Mouse (Mus musculus) layer of hippocampus, adult 2 months (tissue): ENCODE data around the gene Rgs9bp. TPM values are rescaled to one million over a fixed set of nuclear protein-coding genes. Genes with fewer than 3 reads are reported as not detected.
"Not testable (repeated sequence)": the region's sequence is repeated elsewhere in the genome, so short reads cannot be mapped to it uniquely, and the experiment has no call there.

Source experiments
- DNase-seq, 2 experiments: peaks; one replicate each; pipeline ENCODE4 v3.0.0; 2022; ENCODE audit warnings: low spot score in 2 of 2
- H3K27ac ChIP-seq: fragments of 200-600 bp; 2 replicates; pipeline ENCODE4 v1.8.1; 2022
- H3K4me3 ChIP-seq: fragments of 200-600 bp; 2 replicates; pipeline ENCODE4 v1.8.1; 2022; ENCODE audit warnings: mild to moderate bottlenecking
- CTCF ChIP-seq: fragments of 200-600 bp; conservative IDR thresholded peaks from 2 replicates; pipeline ENCODE4 v1.8.1; 2022; ENCODE audit warnings: antibody characterized with exemption, mild to moderate bottlenecking, moderate library complexity
- total RNA-seq, 2 experiments: library from RNA; stranded (reverse); gene quantifications; 2 replicates each; pipeline ENCODE4 v1.2.3; 2021

Gene Rgs9bp
- total RNA-seq, 2 experiments from 2014 or later = 0.34 to 0.51 TPM

DNA sequence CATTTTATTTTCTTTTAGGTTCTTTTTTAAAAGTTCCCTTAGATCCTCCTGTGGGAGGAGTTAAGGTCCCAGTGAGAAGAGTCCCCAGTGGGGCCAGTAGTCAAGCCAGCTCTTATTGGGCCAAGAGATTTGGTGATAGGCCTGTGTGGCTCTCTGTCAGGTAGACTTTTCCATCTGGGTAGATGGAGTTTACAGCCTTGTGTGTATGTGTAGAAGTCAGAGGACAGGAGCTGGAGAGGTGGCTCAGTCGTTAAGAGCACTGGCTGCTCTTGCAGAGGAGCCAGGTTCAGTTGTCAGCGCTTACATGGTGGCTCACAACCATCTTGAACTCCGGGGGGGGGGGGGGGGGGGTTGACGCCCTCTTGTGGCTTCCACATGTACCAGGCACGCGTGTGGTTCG, 4.1 kb upstream of the Rgs9bp start:
- peak; percentile 34 for TF ChIP-seq CTCF
- DNase-seq = no peak
- H3K4me3 ChIP-seq = no peak overlapping the region
- H3K27ac ChIP-seq = no peak overlapping the region

DNA sequence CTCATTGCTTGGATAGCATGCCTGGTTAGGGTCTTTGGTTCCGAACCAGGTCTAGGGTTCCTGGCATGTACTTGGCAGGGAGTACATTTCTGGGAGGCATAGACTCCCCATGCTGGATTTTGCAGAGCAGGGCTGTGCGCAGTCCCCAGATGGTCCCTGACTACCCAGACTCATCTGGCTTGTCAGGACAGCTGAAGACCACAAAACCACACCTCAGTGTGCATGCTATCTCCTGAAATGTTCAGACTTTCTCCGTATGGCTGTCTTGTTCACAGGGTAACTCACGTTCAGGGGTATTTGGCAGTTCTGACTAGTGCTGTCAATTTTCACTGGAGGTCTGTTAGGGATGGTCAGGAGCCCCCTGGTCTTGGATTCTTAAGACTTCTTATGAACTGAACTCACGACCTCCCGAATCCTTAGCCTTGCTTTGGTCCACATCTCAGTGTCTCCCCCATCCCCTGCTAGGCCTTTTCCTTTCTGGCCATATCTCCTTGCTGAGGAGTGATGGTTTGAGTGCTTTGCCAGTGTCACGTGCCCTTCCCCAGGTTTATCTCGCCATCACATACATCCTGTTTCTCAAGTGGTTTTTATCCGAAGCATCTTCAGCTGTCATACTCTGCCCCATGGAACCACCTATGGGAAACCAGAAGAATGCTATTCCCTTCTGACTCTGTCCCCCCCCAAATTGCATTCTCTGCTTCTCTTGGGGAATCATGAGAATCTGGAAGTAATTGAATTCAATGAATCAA, 3.5 kb upstream of the Rgs9bp start:
- H3K4me3 ChIP-seq = no peak overlapping the region
- no peak overlapping the region for H3K27ac ChIP-seq
- TF ChIP-seq CTCF = no peak
- no peak for DNase-seq

DNA sequence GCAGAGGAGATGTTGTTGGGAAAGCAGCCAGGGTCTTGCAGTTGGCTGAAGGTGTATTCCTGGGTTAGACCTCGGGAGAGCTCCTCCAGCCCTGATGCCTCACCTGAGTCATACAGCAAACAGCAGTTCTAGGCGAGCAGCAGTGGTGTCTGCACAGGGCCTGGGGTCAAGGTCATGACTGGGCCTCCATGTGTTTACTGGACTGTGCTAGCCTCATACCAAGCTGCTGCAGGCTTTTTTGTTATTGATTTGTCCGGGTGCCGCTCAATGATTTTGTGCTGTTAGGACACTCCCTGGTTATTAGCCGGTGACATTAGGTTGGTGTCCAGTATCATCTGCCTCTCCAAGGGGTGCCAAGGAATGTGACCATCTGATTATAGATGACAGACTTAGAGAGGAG, 2.3 kb upstream of the Rgs9bp start:
- TF ChIP-seq CTCF = no peak
- H3K27ac ChIP-seq = no peak overlapping the region
- no peak for DNase-seq
- H3K4me3 ChIP-seq = no peak overlapping the region

DNA sequence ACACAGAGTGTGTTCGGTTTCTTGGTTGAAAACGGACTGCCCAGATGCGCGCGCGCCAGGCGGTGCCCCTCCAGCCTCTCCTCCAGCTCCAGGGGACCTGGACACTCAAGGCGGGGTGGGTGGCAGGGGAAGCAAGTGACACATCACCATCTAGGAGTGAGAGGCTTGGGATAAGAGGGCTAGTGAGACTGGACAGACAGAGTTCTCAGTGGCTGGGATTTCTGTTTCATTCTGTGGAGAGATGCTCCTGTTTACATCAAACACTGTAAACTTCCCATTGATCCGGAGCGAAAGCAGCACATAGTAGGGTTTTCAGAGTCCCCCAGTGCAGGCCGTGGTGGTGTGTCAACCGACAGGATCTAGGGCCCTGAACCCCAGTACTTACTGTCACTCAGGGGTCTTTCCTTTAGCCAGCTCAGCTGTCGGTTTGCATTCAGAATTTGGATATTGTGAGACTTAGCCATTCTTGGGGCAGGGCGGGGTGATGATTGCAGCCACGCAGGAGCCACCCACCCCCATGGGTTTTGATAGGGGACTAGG, 1.6 kb upstream of the Rgs9bp start:
- DNase-seq = no peak
- H3K27ac ChIP-seq = peak overlapping the region; percentile 79; the same call in 1 of the 2 replicates
- TF ChIP-seq CTCF = no peak
- peak overlapping the region; percentile 80 for H3K4me3 ChIP-seq

DNA sequence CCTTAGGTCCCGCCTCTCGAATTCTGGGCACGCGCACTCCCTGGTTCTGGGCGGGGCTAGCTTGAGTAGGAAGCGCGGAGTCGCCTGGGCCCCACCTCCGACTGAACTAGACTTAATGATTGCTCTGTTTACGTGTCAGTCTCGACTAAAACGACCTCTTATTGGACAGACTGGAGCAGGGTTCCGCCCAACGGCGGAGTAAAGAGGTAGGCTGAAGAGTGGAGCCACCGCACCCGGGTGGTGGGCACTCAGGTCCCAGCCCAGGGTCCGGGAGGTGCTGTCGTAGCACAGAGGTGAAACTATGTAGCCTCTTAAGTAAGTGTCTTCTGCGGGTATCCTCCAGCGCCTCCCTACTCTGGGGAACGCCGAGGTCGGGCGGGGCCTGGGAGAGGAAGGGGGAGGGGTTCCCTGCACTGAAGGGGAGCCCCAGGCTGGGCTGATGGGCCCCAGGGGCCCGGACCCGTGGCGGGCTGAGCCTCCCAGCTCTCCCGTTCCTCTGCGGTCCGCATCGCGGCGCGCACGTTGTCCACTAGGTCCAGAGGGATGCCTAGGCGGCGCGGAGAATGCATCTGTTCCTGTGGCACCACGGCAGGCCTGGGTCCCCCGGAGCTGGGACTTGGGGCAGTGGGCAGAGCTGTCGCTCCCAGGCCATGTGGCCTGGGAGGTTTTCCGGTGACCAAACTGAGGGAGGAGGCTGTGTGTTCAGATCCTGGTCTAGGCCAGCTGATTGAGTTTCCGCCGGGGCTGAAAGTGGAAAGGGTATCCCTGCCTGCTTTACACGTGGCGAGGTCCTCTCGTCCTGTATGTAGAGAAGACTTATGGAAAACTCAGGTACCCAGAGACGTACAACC, 898 bp upstream of the Rgs9bp start, which contains the start of gene Ankrd27:
Gene Ankrd27, plus strand, starts transcription at position 190 of the 851 bp plus-strand sequence.
- no peak; the same call in 1 of the 2 replicates for TF ChIP-seq CTCF
- Histone ChIP-seq H3K4me3 (peak within 1 kb of the TSS; percentile 80), H3K27ac (peak within 1 kb of the TSS; percentile 79)
- peak; percentile 91 to 97 for DNase-seq

DNA sequence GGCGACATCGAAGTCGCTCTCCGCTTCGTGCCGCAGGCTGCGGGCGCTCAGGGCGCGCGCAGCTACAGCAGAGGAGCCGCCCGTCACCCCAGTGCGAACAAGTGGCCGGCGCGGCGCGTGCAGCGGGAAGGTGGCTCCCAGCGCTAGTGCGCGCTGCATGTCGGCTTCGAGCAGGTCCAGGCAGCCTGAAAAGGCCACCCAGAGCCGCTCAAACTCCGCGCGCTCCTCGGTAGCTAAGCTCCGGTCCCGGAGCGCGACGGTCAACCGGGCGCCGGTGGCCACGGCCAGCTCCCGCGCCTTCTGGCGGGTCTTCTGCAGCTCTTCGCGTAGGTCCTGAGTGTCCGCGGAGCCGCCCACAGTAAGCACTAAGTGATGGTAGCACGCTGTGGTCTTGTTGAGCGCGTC, 594 bp downstream of the Rgs9bp start:
- Histone ChIP-seq H3K4me3 (peak overlapping the region; percentile 80), H3K27ac (no peak overlapping the region)
- TF ChIP-seq CTCF = no peak
- no peak for DNase-seq

DNA sequence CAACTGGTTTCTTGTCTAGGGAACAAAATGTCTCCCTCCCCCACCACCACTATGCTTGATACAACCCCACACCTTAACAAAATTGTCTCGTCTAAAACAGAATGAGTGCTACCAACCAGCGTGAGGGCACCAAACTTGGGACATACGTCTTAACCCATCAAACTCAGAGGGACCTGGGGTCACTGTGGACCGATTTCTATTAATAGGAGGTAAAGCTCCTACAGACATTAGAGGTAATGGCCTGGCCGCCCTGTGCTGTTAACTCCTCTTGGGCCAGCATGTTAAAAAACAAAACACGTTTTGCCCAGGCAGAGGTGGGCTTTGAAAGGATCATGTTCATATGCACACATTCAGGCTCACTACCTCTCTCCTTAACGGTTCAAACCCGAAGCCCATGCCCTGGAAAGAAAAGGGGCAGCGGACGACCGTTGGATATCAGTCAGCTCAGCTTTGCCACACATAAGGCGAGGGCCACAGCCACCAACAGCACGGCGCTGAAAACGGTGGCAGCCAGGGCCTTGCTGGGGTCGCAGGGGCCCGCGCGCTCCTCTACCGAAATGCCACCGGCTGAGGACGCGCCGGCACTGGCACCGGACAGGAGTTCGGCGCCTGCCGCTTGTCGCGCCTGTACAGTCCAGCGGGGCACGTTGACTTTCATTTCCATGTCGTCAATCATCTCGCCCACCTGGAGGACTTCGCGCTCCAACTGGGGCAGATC, 1.2 kb downstream of the Rgs9bp start:
- no peak for DNase-seq
- peak overlapping the region; percentile 80 for H3K4me3 ChIP-seq
- no peak overlapping the region for H3K27ac ChIP-seq
- no peak for TF ChIP-seq CTCF

DNA sequence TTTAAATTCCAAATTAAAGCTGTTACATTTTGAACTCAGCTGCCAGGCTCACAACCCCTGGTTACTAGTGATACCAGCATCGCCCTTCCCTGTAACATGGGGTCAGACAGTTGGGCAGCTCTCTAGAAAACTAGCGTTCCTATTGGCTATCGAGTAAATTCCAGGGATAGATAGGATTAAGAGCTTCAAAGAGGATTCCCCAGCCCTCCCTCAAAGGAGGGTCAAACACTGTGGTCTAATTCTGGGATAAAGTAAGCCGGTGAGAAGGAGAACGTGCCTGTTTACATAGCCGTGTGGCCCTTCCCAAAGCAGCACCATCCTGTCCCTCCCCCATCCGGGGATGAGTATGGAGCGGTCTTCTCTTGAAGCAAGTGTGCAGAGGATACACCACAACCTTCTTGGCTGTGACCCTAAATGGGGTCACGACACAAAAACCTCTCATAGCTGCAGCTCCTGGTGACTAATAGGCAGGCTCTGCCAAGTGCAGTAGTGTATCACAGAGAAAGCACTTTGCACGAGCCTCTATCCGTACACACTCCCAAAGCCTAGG, 1.8 kb downstream of the Rgs9bp start:
- no peak overlapping the region for H3K27ac ChIP-seq
- H3K4me3 ChIP-seq = no peak overlapping the region
- no peak for TF ChIP-seq CTCF
- DNase-seq = no peak

DNA sequence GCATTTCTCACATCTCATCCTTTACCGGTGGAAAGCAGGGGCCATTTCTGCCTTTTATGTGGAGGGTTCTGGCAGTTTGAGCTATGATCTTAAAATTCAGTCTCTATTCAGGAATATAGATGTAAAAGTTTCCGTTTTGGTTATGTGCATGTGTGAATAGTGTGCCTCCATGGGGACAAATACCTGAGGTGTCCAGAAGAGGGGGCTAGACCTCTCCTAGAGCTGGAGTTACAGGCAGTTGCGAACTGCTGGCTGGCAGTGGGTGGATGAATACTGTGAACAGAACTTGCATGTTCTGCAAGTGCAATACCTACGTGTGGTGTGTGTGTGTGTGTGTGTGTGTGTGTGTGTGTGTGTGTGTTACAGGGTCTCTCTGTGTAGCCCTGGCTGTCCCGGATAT, 2.7 kb downstream of the Rgs9bp start:
- no peak overlapping the region for H3K27ac ChIP-seq
- no peak for DNase-seq
- peak; percentile 45 for TF ChIP-seq CTCF
- no peak overlapping the region for H3K4me3 ChIP-seq

DNA sequence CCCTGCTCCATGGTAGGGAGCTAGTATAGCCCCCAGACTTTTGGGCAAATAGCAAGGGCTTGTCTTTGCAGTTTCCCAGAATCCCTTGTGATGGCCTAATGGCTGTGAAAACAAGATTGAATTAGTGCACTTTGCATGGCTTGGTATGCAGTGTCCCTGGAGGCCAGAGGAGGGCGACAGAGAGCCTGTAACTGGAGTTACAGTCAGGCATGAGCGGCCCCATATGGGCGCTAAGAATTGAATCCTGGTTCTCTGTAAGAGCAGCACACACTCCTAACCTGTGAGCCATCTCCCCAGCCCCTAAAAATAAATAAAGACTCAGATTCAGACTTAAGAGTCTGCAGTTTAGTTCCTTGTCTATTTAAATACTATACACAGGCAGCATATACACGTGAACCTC, 5.5 kb downstream of the Rgs9bp start:
- Histone ChIP-seq H3K27ac (no peak overlapping the region), H3K4me3 (no peak overlapping the region)
- DNase-seq = no peak
- peak; percentile 78 for TF ChIP-seq CTCF

DNA sequence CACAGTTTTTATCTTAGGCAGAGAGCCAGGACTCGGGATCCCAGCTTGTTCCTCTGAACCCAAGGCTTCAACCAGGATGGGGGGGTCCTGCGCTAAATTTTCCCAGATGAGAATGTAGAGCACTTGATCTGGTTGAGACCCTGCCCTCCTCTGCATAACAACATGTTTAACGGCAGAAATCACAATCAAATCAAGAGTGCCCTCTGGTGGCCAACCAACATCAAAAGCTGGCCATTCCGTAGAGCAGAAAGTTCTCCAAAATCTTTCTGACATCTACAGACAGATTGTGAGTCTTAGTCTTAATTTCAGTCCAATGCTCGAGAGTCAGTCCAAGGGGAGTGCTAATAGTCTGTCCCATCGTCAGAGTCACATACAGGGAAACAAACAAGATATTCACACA, 14.5 kb downstream of the Rgs9bp start:
- DNase-seq, H3K4me3 ChIP-seq, H3K27ac ChIP-seq: not testable (repeated sequence)
- peak; percentile 65 for TF ChIP-seq CTCF

DNA sequence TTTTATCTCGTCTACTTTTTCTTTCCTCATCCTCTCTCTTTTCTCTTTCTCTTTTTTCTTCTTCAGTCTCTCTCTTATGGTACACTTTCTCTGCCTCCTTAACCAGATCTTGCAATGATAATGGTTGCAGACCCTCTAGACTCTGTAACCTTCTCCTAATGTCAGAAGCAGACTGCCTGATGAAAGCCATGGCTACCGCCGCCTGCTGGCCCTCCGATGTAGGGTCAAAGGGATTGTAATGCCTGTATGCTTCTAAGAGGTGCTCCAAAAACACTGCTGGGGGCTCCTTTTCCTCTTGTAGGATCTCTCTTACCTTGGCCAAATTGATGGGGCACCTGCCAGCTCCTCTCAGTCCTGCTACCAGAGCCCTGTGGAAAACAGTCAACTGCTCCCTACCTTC, 15.7 kb downstream of the Rgs9bp start:
- not testable (repeated sequence) for H3K4me3 ChIP-seq, DNase-seq

DNA sequence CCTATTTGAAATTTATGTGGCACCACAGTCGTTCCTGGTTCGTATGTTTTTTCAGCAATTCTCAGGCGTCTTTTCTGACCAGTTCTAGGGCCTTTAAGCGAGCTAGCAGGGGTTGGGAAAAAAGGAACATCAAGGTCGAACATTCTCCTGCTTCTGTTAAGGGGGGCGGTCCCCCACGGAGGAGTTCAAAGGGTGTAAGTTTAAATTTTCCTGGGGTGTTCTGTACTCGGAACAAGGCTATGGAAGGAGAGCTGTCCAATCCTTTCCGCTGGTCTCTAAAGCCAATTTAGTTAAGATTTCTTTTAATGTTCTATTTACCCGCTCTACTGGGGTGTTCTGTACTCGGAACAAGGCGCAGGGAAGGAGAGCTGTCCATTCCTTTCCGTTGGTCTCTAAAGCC, 19.4 kb downstream of the Rgs9bp start:
- not testable (repeated sequence) for DNase-seq, H3K27ac ChIP-seq, H3K4me3 ChIP-seq

More for the DNA sequence above, 15.7 kb downstream of the Rgs9bp start:
- not testable (repeated sequence) for H3K27ac ChIP-seq

DNA sequence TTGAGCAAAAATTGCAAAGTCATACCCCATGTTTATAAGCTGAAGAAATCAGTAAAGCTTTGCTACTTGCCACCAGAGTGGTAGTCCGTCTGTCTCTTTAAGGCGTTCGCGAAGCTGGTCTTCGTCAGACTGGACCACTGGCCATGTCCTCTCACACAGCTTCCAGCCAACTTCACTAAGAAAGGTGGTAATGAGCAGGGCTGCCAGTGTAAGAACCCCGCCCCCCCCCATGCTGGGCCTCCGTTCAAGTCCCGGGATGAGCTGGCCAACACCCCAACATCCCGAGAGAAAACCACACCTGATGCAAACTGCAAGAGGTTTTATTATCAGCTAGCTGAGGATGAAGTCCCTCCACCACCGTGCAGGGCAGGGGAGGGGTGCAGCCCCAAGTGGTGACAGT, 20.5 kb downstream of the Rgs9bp start:
- H3K27ac ChIP-seq, DNase-seq, H3K4me3 ChIP-seq: not testable (repeated sequence)
